Mouse (Mus musculus) forelimb bud, embryonic 11.5 days (tissue): ENCODE measurements around the gene Eya4.

Source experiments
- DNase-seq: peaks from one replicate; pipeline ENCODE4 v3.0.0-alpha.2; 2012; ENCODE audit warnings: low read depth, low spot score

Eya4 gene

GRCm38 (mm10) chr10:23350011-23350911 lies at the start of gene Eya4:
Gene Eya4, minus strand, starts transcription at chr10:23350786.
- peak; percentile 37 for DNase-seq

- DNase-seq = no peak
Observed at GRCm38 (mm10) chr10:23395399-23395798, 44.8 kb upstream of the Eya4 start.

GRCm38 (mm10) chr10:23394556-23395245 lies 44.1 kb upstream of the Eya4 start:
- DNase-seq = no peak

- peak; percentile 71 for DNase-seq
Observed at GRCm38 (mm10) chr10:23394152-23394551, 43.6 kb upstream of the Eya4 start.

GRCm38 (mm10) chr10:23363866-23364265 lies 13.3 kb upstream of the Eya4 start:
- DNase-seq = no peak

- DNase-seq = peak; percentile 31
Observed at GRCm38 (mm10) chr10:23349392-23350010, 1.1 kb downstream of the Eya4 start.

GRCm38 (mm10) chr10:23348893-23349391 lies 1.6 kb downstream of the Eya4 start:
- DNase-seq = peak; percentile 34

GRCm38 (mm10) chr10:23348101-23348892 lies 2.3 kb downstream of the Eya4 start:
- DNase-seq = peak; percentile 14

GRCm38 (mm10) chr10:23337250-23337649 lies 13.3 kb downstream of the Eya4 start:
- no peak for DNase-seq

GRCm38 (mm10) chr10:23332768-23333167 lies 17.8 kb downstream of the Eya4 start:
- no peak for DNase-seq

GRCm38 (mm10) chr10:23327651-23328050 lies 22.9 kb downstream of the Eya4 start:
- no peak for DNase-seq

GRCm38 (mm10) chr10:23322275-23322674 lies 28.3 kb downstream of the Eya4 start:
- no peak for DNase-seq

- no peak for DNase-seq
Observed at GRCm38 (mm10) chr10:23295616-23296015, 55.0 kb downstream of the Eya4 start.

GRCm38 (mm10) chr10:23292495-23292894 lies 58.1 kb downstream of the Eya4 start:
- DNase-seq = no peak

GRCm38 (mm10) chr10:23277371-23277770 lies 73.2 kb downstream of the Eya4 start:
- no peak for DNase-seq

- DNase-seq = no peak
Observed at GRCm38 (mm10) chr10:23271050-23271621, 79.5 kb downstream of the Eya4 start.

GRCm38 (mm10) chr10:23270502-23270901 lies 80.1 kb downstream of the Eya4 start:
- DNase-seq = no peak

GRCm38 (mm10) chr10:23252180-23252579 lies 98.4 kb downstream of the Eya4 start:
- DNase-seq = no peak

- DNase-seq = no peak
Observed at GRCm38 (mm10) chr10:23246485-23246884, 104.1 kb downstream of the Eya4 start.

- no peak for DNase-seq
Observed at GRCm38 (mm10) chr10:23236918-23237317, 113.7 kb downstream of the Eya4 start.

GRCm38 (mm10) chr10:23235405-23235804 lies 115.2 kb downstream of the Eya4 start:
- no peak for DNase-seq
